In genomic region chrX:97431391-97431803, GRCm38 (mm10) we compare ENCODE assay signal across 8 mouse cellular contexts. TPM values are rescaled to one million over a fixed set of nuclear protein-coding genes. Genes with fewer than 3 reads are reported as not detected.
DNase-seq lines count a peak whose midpoint lies in the region; ATAC-seq and TF ChIP-seq lines count a peak whose summit lies in the region.

No protein-coding gene starts in this region.

- ATAC-seq in frontal cortex, adult (ENCODE audit: low TSS enrichment), result peak; percentile 93
- peak; percentile 60; the same call in 1 of the 2 replicates for ATAC-seq in hindbrain, embryonic 12.5 days (ENCODE audit: low FRiP score)

- TF ChIP-seq POLR2A in cerebellum, adult 2 months (IDR thresholded peaks at IDR 0.05; ENCODE audit: borderline replicate concordance, insufficient read depth, low read length), result no peak
- TF ChIP-seq POLR2A in lung, adult 2 months (IDR thresholded peaks at IDR 0.05; ENCODE audit: borderline replicate concordance, extremely low read depth, low read depth, low read length), result no peak

- H3K4me2 ChIP-seq in hindbrain, embryonic 12.5 days (replicated peaks), result peak overlapping the region; percentile 49

- no peak overlapping the region for H3K9ac ChIP-seq in hindbrain, embryonic 12.5 days

- H3K9me3 ChIP-seq in hindbrain, embryonic 12.5 days (replicated peaks), result no peaks in the 10 kb centered on the region

- no peaks in the 10 kb centered on the region for H3K27me3 ChIP-seq in cerebellum, adult 2 months (ENCODE audit: control insufficient read depth, insufficient read depth, low read length)
- no peaks in the 10 kb centered on the region for H3K27me3 ChIP-seq in hindbrain, embryonic 12.5 days

- no peak overlapping the region for H3K27ac ChIP-seq in cerebellum, adult 2 months (ENCODE audit: insufficient read depth, low read length)
- H3K27ac ChIP-seq in hindbrain, embryonic 12.5 days, result no peak overlapping the region

- no peaks in the 10 kb centered on the region for H3K4me1 ChIP-seq in cerebellum, adult 2 months (ENCODE audit: control insufficient read depth, insufficient read depth, low read length)
- no peaks in the 10 kb centered on the region for H3K4me1 ChIP-seq in hindbrain, embryonic 12.5 days
- H3K4me1 ChIP-seq in lung, adult 2 months (ENCODE audit: control insufficient read depth, insufficient read depth, low read length), result no peaks in the 10 kb centered on the region

- peak; percentile 25 for DNase-seq in R1 (ENCODE audit: low read depth, low spot score)
- peak; percentile 25 to 37 for DNase-seq in cerebellum, adult 2 months
- DNase-seq in layer of hippocampus, adult 9-10 months (ENCODE audit: low spot score), result peak; percentile 53
- peak; percentile 25 for DNase-seq in lung, adult 2 months
- peak; percentile 2 for DNase-seq in ovary, adult 18-20 months (ENCODE audit: low spot score)
- DNase-seq in urinary bladder, postnatal 25 days (ENCODE audit: low spot score), result peak; percentile 15

- peak overlapping the region; percentile 80 for H3K4me3 ChIP-seq in cerebellum, adult 2 months (replicated peaks; ENCODE audit: insufficient read depth, low read depth, low read length)
- peak overlapping the region; percentile 29 for H3K4me3 ChIP-seq in hindbrain, embryonic 12.5 days
- peak overlapping the region; percentile 45 for H3K4me3 ChIP-seq in lung, adult 2 months (replicated peaks; ENCODE audit: extremely low read depth, low read depth, low read length)

- no peaks in the 10 kb centered on the region for H3K36me3 ChIP-seq in hindbrain, embryonic 12.5 days

- peak; percentile 31; the same call in 1 of the 2 replicates for TF ChIP-seq CTCF in cerebellum, adult 2 months (IDR thresholded peaks at IDR 0.05; ENCODE audit: borderline replicate concordance, insufficient read depth, low read depth, low read length)
- no peak for TF ChIP-seq CTCF in lung, adult 2 months (IDR thresholded peaks at IDR 0.05; ENCODE audit: insufficient read depth, low read length)

- 6% methylated on average over 6 of the region's 6 CpGs for WGBS in cerebellum, adult 2 months
- WGBS in hindbrain, embryonic 12.5 days, result 23% methylated on average over 6 of the region's 6 CpGs
- WGBS in lung, adult 2 months, result 20% methylated on average over 6 of the region's 6 CpGs

RNA-seq across cellular contexts. Expression of gene Eda2r, which starts 54.4 kb away (rescaled TPM):
- polyA plus RNA-seq in cerebellum, adult 2 months (2012; rRNA removed), result 0.11 and 0.16 TPM in 2 replicates
- polyA plus RNA-seq in hindbrain, embryonic 12.5 days (2016; fragmentation: Nextera tagmentation; extraction: Ambion mirVana), result 0.63 and 0.69 TPM in 2 replicates
- 0.66 and 0.77 TPM in 2 replicates for polyA plus RNA-seq in lung, adult 2 months (2012; rRNA removed)

Comparison
In these comparisons a context has a peak if more than half of its experiments do, and no peak if none do; other contexts are left out.
1. DNase-seq: peak in every context shown above with its lines; median percentile 53 in layer of hippocampus, adult 9-10 months; 31 in cerebellum, adult 2 months; 25 in R1; 25 in lung, adult 2 months; 15 in urinary bladder, postnatal 25 days; 2 in ovary, adult 18-20 months.
2. H3K4me3 ChIP-seq: peak in every context shown above with its lines; median percentile 80 in cerebellum, adult 2 months; 45 in lung, adult 2 months; 29 in hindbrain, embryonic 12.5 days.